Mouse (Mus musculus) intestine, embryonic 16.5 days (tissue): ENCODE data around the gene Col15a1. TPM values are rescaled to one million over a fixed set of nuclear protein-coding genes. Genes with fewer than 3 reads are reported as not detected.
A peak's percentile ranks its signal among the peaks of the same experiment; 100 is the strongest.

ENCODE experiments used
- ATAC-seq: fragments of 200-750 bp; cut with Nextera tagmentation; 2 replicates; pipeline ENCODE4 v1.8.0; 2017; ENCODE audit warnings: moderate TSS enrichment, moderate library complexity
- H3K27ac ChIP-seq: fragments of 300-500 bp; sonication (generic); 2 replicates; pipeline ENCODE4 v1.5.1; 2014; ENCODE audit warnings: mild to moderate bottlenecking, low read length
- H3K27me3 ChIP-seq: fragments of 300-500 bp; sonication (generic); replicated peaks from 2 replicates; pipeline ENCODE4 v1.6.1; 2014; ENCODE audit warnings: low read length, control low read depth, mixed read lengths; ENCODE audit not compliant: control insufficient read depth, insufficient read depth
- H3K36me3 ChIP-seq: fragments of 300-500 bp; sonication (generic); 2 replicates; pipeline ENCODE4 v1.6.1; 2014; ENCODE audit warnings: low read length, control low read depth; ENCODE audit not compliant: control insufficient read depth, insufficient read depth
- H3K4me1 ChIP-seq: fragments of 300-500 bp; sonication (generic); 2 replicates; pipeline ENCODE4 v1.6.1; 2014; ENCODE audit warnings: low read length, control low read depth, mixed read lengths; ENCODE audit not compliant: control insufficient read depth, insufficient read depth
- H3K4me2 ChIP-seq: fragments of 300-500 bp; sonication (generic); 2 replicates; pipeline ENCODE4 v1.6.1; 2014; ENCODE audit warnings: low read depth, low read length, control low read depth
- H3K4me3 ChIP-seq: fragments of 300-500 bp; sonication (generic); 2 replicates; pipeline ENCODE4 v1.5.1; 2014; ENCODE audit warnings: mild to moderate bottlenecking, low read length
- H3K9ac ChIP-seq: fragments of 300-500 bp; sonication (generic); 2 replicates; pipeline ENCODE4 v1.6.1; 2014; ENCODE audit warnings: low read depth, low read length
- H3K9me3 ChIP-seq: fragments of 300-500 bp; sonication (generic); 2 replicates; pipeline ENCODE4 v1.6.1; 2016; ENCODE audit warnings: low read length, control low read depth; ENCODE audit not compliant: control insufficient read depth
- WGBS: fragments of 180-500 bp; shearing (Covaris S2); extraction: QIAGEN DNeasy Blood & Tissue Kit; methylation state at CpG from one replicate; pipeline ENCODE4 v1.1.7; 2014; 5-methylcytosine and 5-hydroxymethylcytosine counted together
- polyA plus RNA-seq: library from polyadenylated mRNA; unstranded; fragments of >200 nt; fragmentation: Nextera tagmentation; extraction: Ambion mirVana; gene quantifications from 2 replicates; pipeline ENCODE4 v1.2.1, GENCODE M21; 2015

The Col15a1 gene
- polyA plus RNA-seq, 1 experiment from 2014 or later = 12.7 TPM

GRCm38 (mm10) chr4:47315458-47315857 lies 107.5 kb downstream of the Col15a1 start:
- no peak overlapping the region for H3K27ac ChIP-seq
- no peaks in the 10 kb centered on the region for H3K9me3 ChIP-seq
- H3K4me1 ChIP-seq = peaks cover 8% of the 10 kb centered on the region; the same call in 1 of the 2 replicates
- H3K4me3 ChIP-seq = no peak overlapping the region
- H3K27me3 ChIP-seq = no peaks in the 10 kb centered on the region
- H3K9ac ChIP-seq = no peak overlapping the region
- H3K36me3 ChIP-seq = no peaks in the 10 kb centered on the region
- ATAC-seq = no peak
- 71% methylated on average over 2 of the region's 2 CpGs for WGBS
- H3K4me2 ChIP-seq = no peak overlapping the region

DNA sequence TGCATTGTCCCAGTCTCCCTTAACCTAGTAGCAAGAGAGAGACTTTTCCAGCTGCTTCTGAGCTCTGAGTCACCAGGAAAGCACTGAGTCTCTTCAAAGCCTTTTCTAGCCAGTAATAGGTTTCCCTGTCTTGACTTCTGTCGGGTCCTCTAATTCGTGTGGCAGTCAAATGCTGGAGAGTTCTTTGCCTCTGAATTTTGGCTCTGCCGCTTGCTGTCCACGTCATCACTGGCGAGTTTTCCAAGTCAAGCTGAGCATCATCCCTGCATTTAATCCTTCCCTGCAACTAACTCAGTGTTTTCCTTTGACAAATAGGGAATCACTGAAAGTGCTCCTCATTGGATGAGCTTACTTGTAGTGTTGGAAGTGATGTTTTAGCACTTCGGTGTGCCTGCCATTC lies 108.5 kb downstream of the Col15a1 start:
- Histone ChIP-seq H3K4me2 (no peak overlapping the region), H3K9me3 (no peaks in the 10 kb centered on the region), H3K27me3 (no peaks in the 10 kb centered on the region), H3K4me3 (no peak overlapping the region), H3K4me1 (0 out of 2 replicates have a peak, but pooled peaks cover 3% of the 10 kb centered on the region), H3K9ac (no peak overlapping the region), H3K27ac (no peak overlapping the region), H3K36me3 (no peaks in the 10 kb centered on the region)
- WGBS = 76% methylated on average over 6 of the region's 6 CpGs
- ATAC-seq = no peak

DNA sequence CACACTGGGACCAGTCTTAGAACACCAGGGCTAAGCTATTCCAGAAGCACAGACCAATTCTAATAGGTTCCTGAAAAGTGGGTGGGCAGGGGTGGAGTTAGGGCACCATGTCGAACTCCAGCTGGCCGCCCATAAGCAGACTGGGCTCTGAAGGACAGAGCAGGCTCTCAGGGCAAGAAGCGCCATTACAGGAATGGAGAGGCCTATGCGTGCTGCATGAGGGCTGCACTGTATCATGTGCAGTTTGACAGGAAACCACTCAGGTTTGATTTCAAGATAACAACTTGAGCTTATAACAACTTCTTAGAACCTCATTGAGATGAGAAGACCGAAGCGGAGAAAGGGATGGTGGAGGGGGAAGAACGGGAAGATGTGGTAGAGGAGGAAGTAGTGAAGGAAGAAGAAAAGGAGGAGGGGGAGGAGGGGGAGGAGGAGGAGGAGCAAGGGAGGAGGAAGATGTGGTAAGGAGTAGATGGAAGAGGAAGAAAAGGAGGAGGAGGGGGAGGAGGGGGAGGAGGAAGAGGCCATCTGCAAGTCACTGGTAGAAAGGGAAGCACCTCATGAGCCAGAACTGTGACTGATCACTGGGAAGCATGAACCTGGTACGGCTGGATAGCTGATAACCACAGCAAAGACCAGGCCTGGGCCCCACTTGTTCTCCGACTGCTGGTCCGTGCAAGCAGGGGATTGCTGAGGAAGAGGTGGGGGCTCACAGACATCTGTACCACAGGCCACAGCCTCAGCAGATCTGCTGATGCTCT lies 111.8 kb downstream of the Col15a1 start:
- no peaks in the 10 kb centered on the region for H3K36me3 ChIP-seq
- H3K27me3 ChIP-seq = no peaks in the 10 kb centered on the region
- no peak for ATAC-seq
- H3K4me3 ChIP-seq = no peak overlapping the region
- H3K4me2 ChIP-seq = no peak overlapping the region
- H3K9ac ChIP-seq = no peak overlapping the region
- no peak overlapping the region for H3K27ac ChIP-seq
- H3K9me3 ChIP-seq = no peaks in the 10 kb centered on the region
- 73% methylated on average over 10 of the region's 10 CpGs for WGBS
- H3K4me1 ChIP-seq = 0 out of 2 replicates have a peak, but pooled peaks cover 2% of the 10 kb centered on the region

GRCm38 (mm10) chr4:47322315-47322714 lies 114.4 kb downstream of the Col15a1 start:
- Histone ChIP-seq H3K4me3 (no peak overlapping the region), H3K36me3 (no peaks in the 10 kb centered on the region), H3K9ac (no peak overlapping the region), H3K4me1 (0 out of 2 replicates have a peak, but pooled peaks cover 2% of the 10 kb centered on the region), H3K27me3 (no peaks in the 10 kb centered on the region), H3K4me2 (no peak overlapping the region), H3K9me3 (no peaks in the 10 kb centered on the region), H3K27ac (no peak overlapping the region)
- ATAC-seq = no peak
- WGBS = 76% methylated on average over 3 of the region's 3 CpGs

DNA sequence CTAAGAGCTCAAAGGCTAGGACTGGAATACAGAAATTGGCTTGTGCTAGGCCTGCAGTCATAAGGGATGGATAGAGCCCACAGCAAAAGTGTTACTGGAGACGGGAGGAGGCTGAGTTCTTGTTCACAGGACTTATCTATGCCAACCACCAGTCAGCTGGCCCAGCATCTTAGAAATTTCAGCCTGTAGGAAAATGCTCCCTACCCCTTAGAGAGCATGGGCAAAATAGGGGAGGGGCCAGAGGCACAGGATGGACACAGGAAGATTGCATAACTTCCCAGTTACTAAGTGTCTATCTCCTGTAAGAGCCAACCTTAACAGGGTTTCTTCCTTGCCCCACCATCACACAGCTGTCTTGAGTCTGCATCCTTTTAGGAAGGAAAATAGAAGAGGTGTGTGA lies 116.2 kb downstream of the Col15a1 start:
- H3K9ac ChIP-seq = no peak overlapping the region
- no peak for ATAC-seq
- no peak overlapping the region for H3K27ac ChIP-seq
- no peaks in the 10 kb centered on the region for H3K9me3 ChIP-seq
- no peaks in the 10 kb centered on the region for H3K36me3 ChIP-seq
- H3K4me2 ChIP-seq = no peak overlapping the region
- no peak overlapping the region for H3K4me3 ChIP-seq
- H3K4me1 ChIP-seq = 0 out of 2 replicates have a peak, but pooled peaks cover 2% of the 10 kb centered on the region
- no peaks in the 10 kb centered on the region for H3K27me3 ChIP-seq
- 82% methylated on average over 1 of the region's 1 CpGs for WGBS

DNA sequence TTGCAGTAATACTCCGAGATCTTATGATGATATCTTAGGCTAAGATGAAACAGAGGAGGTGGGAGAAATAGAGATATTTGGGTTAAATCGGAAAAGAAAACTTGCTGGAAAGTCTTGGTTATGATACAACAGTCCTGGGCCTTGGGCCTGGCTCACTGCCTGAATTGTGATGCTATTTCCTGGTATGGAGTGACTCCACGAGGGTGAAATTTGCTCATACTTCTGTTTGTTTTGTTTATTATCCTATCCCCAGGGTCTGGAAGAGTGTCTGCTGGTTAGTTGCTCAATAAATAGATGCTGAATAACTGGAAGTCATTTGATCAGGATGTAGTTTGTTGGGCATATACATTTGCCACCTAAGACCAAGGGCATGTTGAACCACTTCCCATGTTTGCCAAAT lies 119.8 kb downstream of the Col15a1 start:
- Histone ChIP-seq H3K4me3 (no peak overlapping the region), H3K4me1 (no peaks in the 10 kb centered on the region), H3K9me3 (no peaks in the 10 kb centered on the region), H3K4me2 (no peak overlapping the region), H3K9ac (no peak overlapping the region), H3K27ac (no peak overlapping the region), H3K36me3 (no peaks in the 10 kb centered on the region), H3K27me3 (no peaks in the 10 kb centered on the region)
- no peak for ATAC-seq
- 73% methylated on average over 3 of the region's 3 CpGs for WGBS

GRCm38 (mm10) chr4:47329285-47329684 lies 121.3 kb downstream of the Col15a1 start:
- Histone ChIP-seq H3K27ac (no peak overlapping the region), H3K4me3 (no peak overlapping the region), H3K4me2 (no peak overlapping the region), H3K27me3 (no peaks in the 10 kb centered on the region), H3K9me3 (no peaks in the 10 kb centered on the region), H3K4me1 (no peaks in the 10 kb centered on the region), H3K36me3 (no peaks in the 10 kb centered on the region), H3K9ac (no peak overlapping the region)
- 4% methylated on average over 1 of the region's 1 CpGs for WGBS
- peak; percentile 26; the same call in 1 of the 2 replicates for ATAC-seq

DNA sequence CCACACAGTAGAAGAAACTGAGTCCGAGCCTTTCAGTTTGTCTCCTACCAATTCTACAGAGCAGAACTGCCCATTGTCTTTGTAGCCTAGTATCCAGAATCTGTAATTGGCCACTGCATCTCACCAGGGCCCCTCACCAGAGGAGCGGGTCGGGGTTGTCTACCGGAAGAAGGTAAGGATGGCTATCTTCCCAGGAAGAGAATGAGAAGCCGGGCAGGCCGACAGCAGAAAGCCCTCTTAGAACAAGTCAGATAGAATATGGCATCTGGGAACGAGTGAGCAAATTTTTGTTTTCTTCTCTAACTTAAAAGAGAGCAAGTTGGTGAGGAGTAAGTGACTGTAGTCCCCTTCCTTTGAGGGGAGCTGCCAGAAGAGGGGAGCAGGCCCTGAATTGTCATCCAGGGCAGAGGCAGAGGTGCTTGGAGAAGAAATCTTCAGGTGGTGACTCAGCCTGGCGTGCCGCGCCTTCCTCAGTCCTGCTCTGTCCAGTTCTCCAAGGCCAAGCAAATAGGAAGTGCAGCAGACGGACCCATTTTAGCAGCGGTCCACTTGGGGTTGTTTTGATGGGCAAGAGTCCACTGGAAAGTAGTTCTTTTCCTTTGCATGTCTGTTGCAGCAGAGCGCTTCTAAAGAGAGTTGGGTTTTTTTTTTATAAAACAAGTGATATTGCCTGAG lies 122.6 kb downstream of the Col15a1 start:
- Histone ChIP-seq H3K9ac (no peak overlapping the region), H3K27ac (no peak overlapping the region), H3K27me3 (no peaks in the 10 kb centered on the region), H3K36me3 (no peaks in the 10 kb centered on the region), H3K4me1 (no peaks in the 10 kb centered on the region), H3K4me2 (no peak overlapping the region), H3K9me3 (no peaks in the 10 kb centered on the region), H3K4me3 (no peak overlapping the region)
- no peak for ATAC-seq
- WGBS = 89% methylated on average over 13 of the region's 13 CpGs

GRCm38 (mm10) chr4:47332812-47333343 lies 124.9 kb downstream of the Col15a1 start:
- Histone ChIP-seq H3K4me1 (no peaks in the 10 kb centered on the region), H3K9ac (no peak overlapping the region), H3K4me2 (no peak overlapping the region), H3K9me3 (no peaks in the 10 kb centered on the region), H3K27me3 (no peaks in the 10 kb centered on the region), H3K4me3 (no peak overlapping the region), H3K36me3 (no peaks in the 10 kb centered on the region), H3K27ac (no peak overlapping the region)
- ATAC-seq = no peak
- WGBS = 84% methylated on average over 6 of the region's 6 CpGs
